Mouse (Mus musculus): ENCODE measurements around the gene Midn. TPM values are rescaled to one million over a fixed set of nuclear protein-coding genes. Genes with fewer than 3 reads are reported as not detected.

Gene Midn
- total RNA-seq, 2 experiments from 2014 or later: 58.9 to 62.6 TPM

DNA sequence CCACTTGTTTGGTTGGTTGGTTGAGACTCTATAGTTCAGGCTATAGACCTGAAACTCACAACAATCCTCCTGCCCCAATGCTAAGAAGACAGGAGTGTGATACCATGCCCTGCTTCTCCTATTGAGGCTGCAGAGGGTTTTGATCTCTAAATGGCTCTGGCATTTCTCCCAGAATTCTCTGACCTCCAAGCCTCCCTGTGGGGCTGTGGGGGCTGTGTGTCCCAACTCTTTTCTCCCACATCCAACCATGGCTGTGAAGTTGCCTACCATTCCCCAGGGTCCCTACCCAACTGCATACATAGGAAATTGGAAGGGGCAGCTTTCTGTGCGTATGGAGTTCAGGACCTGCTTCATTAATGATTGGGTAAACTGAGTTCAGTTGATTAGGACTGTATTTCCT lies 48.1 kb downstream of the Midn start:
- DNase-seq: no peak

DNA sequence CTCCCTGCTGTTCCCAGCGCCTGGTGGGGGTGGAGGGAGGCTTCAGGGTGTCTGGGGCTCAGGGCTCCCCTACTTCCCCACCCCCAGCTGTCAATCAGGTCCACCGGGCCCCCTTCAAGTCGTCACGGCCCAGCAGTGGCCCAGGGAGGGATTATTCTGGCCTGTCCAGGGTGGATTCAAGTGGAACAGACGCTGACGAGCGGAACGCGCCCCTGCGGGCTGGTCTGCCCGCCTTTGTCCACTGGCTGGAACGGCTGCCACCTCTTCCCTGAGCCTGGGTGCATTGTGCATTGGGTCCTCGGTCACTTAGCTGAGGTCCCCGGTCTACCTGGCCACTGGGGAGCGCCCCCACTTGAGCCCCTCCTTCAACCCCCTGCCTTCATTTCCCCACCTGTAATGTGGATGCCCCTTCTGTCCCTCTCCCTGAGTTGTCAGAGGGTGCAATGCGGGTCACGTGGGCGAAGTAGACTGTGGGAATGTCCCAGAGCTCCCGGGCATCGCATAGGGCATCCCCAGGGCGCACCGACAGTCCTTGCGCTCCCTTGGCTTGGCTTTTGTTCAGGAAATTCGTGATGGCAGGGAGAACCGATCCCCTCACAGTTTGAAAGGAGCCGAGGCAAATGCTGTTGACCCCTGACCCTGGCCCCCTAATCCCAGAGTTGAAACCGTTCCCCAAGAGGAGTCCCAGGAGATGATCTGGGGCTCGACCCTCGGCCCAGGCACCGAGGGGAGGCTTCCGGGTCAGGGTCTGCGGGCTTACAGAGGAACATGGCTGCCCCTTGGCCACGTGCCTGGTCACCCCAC lies 48.9 kb downstream of the Midn start:
- DNase-seq: no peak

DNA sequence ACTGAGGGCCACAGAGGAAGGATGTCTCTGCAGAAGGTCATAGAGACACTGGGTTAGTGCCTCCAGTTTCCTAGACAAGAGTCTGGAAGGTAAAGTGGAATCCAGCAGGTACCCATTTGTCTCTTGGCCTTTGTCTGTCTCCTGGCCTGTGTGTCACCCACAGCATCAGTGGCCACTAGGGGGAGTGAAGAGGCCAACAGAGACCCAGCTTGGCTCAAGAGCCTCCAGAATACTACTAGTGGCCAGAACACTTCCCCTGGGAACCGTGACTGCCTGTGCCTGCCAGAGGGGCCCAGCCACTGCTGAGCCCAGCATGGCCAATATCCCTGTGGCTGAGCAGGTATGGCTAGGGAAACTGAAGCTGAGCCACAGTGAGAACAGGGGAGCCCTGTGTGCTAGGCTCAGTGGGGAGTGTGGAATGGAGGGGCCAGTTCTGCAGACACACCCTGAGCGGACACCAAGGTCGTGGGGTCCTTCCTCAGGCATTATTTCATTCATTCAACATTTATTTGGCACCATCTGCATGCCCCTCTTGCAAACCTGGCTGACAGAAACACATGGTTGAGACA lies 51.5 kb downstream of the Midn start:
- peak; percentile 64 to 67 for DNase-seq

GRCm38 (mm10) chr10:80200485-80200884 lies 52.4 kb downstream of the Midn start:
- DNase-seq: no peak

DNA sequence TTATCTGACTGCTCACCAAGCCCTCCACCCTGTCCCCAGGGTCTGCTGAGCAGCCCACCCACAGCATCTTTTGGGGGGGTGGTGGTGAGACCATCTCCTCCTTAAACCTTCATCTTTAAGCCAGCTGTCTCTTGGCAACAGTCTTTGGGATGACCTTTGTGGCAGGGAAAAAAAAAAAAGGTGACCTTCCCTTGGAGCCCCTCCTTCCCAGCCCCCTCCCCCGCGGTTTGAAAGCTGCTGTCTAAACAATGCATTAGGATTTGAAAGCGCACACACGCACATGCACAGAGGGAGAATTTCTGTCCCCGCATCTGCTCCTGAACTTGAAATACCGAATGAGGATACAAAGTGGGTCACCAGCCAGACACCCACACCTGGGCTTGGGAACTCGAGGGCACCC lies 56.0 kb downstream of the Midn start:
- no peak for DNase-seq

GRCm38 (mm10) chr10:80207201-80207600 lies 59.1 kb downstream of the Midn start:
- no peak for DNase-seq

- no peak for DNase-seq
These were observed 59.6 kb downstream of the Midn start for GRCm38 (mm10) chr10:80207676-80208075.

Other genes starting within 250 kb of the Midn start
- 10 to 100 TPM; 53.0 to 54.1 TPM for gene Med16, start 239.3 kb upstream of the Midn start, total RNA-seq (2021)
- gene Gm26602, start 237.4 kb upstream of the Midn start, total RNA-seq (2021): not detected
- 1 to 10 TPM; 6.4 to 6.8 TPM for gene Kiss1r, start 231.3 kb upstream of the Midn start, total RNA-seq (2021)
- 100 to 1,000 TPM; 397 to 399 TPM for gene R3hdm4, start 227.1 kb upstream of the Midn start, total RNA-seq (2021)
- 1 to 10 TPM; 4.8 to 5.1 TPM for gene Arid3a, start 221.2 kb upstream of the Midn start, total RNA-seq (2021)
- gene Wdr18, start 188.1 kb upstream of the Midn start, total RNA-seq (2021): 10 to 100 TPM; 43.2 to 48.2 TPM
- gene Grin3b, start 177.6 kb upstream of the Midn start, total RNA-seq (2021): under 1 TPM; 0.10 TPM
- gene Tmem259, start 163.9 kb upstream of the Midn start, total RNA-seq (2021): 100 to 1,000 TPM; 117 to 124 TPM
- gene Cnn2, start 159.7 kb upstream of the Midn start, total RNA-seq (2021): 1 to 10 TPM; 5.5 to 6.6 TPM
- gene Abca7, start 151.8 kb upstream of the Midn start, total RNA-seq (2021): 10 to 100 TPM; 10.9 to 11.0 TPM
- gene Arhgap45, start 131.6 kb upstream of the Midn start, total RNA-seq (2021): 1 to 10 TPM; 3.2 to 4.2 TPM
- gene Polr2e, start 108.5 kb upstream of the Midn start, total RNA-seq (2021): 10 to 100 TPM; 74.8 to 86.0 TPM
- gene Gpx4, start 101.1 kb upstream of the Midn start, total RNA-seq (2021): 100 to 1,000 TPM; 445 to 446 TPM
- gene Sbno2, start 42.7 kb upstream of the Midn start, total RNA-seq (2021): 10 to 100 TPM; 17.2 to 20.7 TPM
- gene Stk11, start 32.5 kb upstream of the Midn start, total RNA-seq (2021): 10 to 100 TPM; 93.3 to 95.9 TPM
- gene Atp5d, start 9.6 kb upstream of the Midn start, total RNA-seq (2021): 100 to 1,000 TPM; 324 to 369 TPM
- gene Cbarp, start 7.4 kb upstream of the Midn start, total RNA-seq (2021): 100 to 1,000 TPM; 336 to 379 TPM
- 10 to 100 TPM; 58.5 to 63.4 TPM for gene Cirbp, start 17.7 kb downstream of the Midn start, total RNA-seq (2021)
- gene 1600002K03Rik, start 24.7 kb downstream of the Midn start, total RNA-seq (2021): 1 to 10 TPM; 6.4 to 6.9 TPM
- 1 to 10 TPM; 9.0 to 9.6 TPM for gene Efna2, start 31.2 kb downstream of the Midn start, total RNA-seq (2021)
- 10 to 100 TPM; 35.6 to 39.6 TPM for gene Mum1, start 78.2 kb downstream of the Midn start, total RNA-seq (2021)
- 100 to 1,000 TPM; 199 to 204 TPM for gene Ndufs7, start 100.8 kb downstream of the Midn start, total RNA-seq (2021)
- gene Gamt, start 112.7 kb downstream of the Midn start, total RNA-seq (2021): 10 to 100 TPM; 37.7 to 39.1 TPM
- gene Dazap1, start 113.2 kb downstream of the Midn start, total RNA-seq (2021): 100 to 1,000 TPM in 1 of 2 experiments, 10 to 100 TPM in 1; 82.6 to 100 TPM
- gene Rps15, start 144.2 kb downstream of the Midn start, total RNA-seq (2021): 100 to 1,000 TPM; 755 to 823 TPM
- 10 to 100 TPM; 98.3 to 98.4 TPM for gene Apc2, start 147.7 kb downstream of the Midn start, total RNA-seq (2021)
- 10 to 100 TPM; 22.4 to 23.0 TPM for gene 2310011J03Rik, start 172.3 kb downstream of the Midn start, total RNA-seq (2021)
- gene Pcsk4, start 181.2 kb downstream of the Midn start, total RNA-seq (2021): 1 to 10 TPM; 2.2 to 2.6 TPM
- gene Reep6, start 181.7 kb downstream of the Midn start, total RNA-seq (2021): 10 to 100 TPM in 1 of 2 experiments, 1 to 10 TPM in 1; 8.6 to 10.3 TPM
- gene Adamtsl5, start 200.1 kb downstream of the Midn start, total RNA-seq (2021): 1 to 10 TPM; 4.9 to 5.2 TPM
- gene Plk5, start 208.2 kb downstream of the Midn start, total RNA-seq (2021): 10 to 100 TPM; 23.2 to 23.4 TPM
- gene Mex3d, start 239.4 kb downstream of the Midn start, total RNA-seq (2021): 10 to 100 TPM; 18.2 to 18.4 TPM

Data from layer of hippocampus, postnatal 36 days (tissue).